ENCODE assay signal across 16 mouse cellular contexts in genomic region chr5:123355918-123356317, GRCm38 (mm10). TPM values are rescaled to one million over a fixed set of nuclear protein-coding genes. Genes with fewer than 3 reads are reported as not detected.
DNase-seq lines count a peak whose midpoint lies in the region; ATAC-seq lines count a peak whose summit lies in the region.
"Had no signal": no experiment of that assay in that cellular context is flagged by ENCODE, and none has a peak within 500 bp of the region (broad histone marks: within the 10 kb centered on the region; RNA-seq: fewer than 3 reads in every experiment).

No protein-coding gene starts in this region.

- no peaks in the 10 kb centered on the region for H3K9me3 ChIP-seq in limb, embryonic 15.5 days
- H3K9me3 ChIP-seq in limb, embryonic 10.5 days (replicated peaks): no peaks in the 10 kb centered on the region
- H3K9me3 ChIP-seq in hindbrain, embryonic 11.5 days (ENCODE audit: control insufficient read depth, low read length): no peaks in the 10 kb centered on the region
- H3K9me3 ChIP-seq: forebrain, embryonic 15.5 days; hindbrain, embryonic 15.5 days had no signal

- no peak overlapping the region for H3K4me3 ChIP-seq in limb, embryonic 15.5 days
- H3K4me3 ChIP-seq in limb, embryonic 10.5 days: no peak overlapping the region
- no peak overlapping the region for H3K4me3 ChIP-seq in hindbrain, embryonic 11.5 days (ENCODE audit: low read depth, low read length)
- H3K4me3 ChIP-seq: forebrain, embryonic 15.5 days; hindbrain, embryonic 15.5 days; layer of hippocampus, adult 2 months had no signal

- 72% methylated on average over 11 of the region's 11 CpGs for WGBS in limb, embryonic 15.5 days
- 86% methylated on average over 11 of the region's 11 CpGs for WGBS in limb, embryonic 10.5 days
- WGBS in hindbrain, embryonic 11.5 days: 85% methylated on average over 11 of the region's 11 CpGs

- DNase-seq in limb, embryonic 10.5 days (ENCODE audit: low spot score): no peak
- peak; percentile 73 for DNase-seq in kidney, postnatal 10 days
- DNase-seq in lung, postnatal 10 days: peak; percentile 73
- DNase-seq in urinary bladder, postnatal 25 days (ENCODE audit: low spot score): peak; percentile 46
- no peak for DNase-seq in hindbrain, embryonic 11.5 days (ENCODE audit: low spot score)
- no peak for DNase-seq in spleen, adult 12 weeks (ENCODE audit: low spot score)
- no peak for DNase-seq in adrenal gland, postnatal 10 days
- DNase-seq: cerebellum, adult 8-10 months; gastrocnemius, postnatal 14 days; liver, postnatal 0 days; spleen, adult 18-20 months; thymus, adult 18-20 months had no signal

- no peaks in the 10 kb centered on the region for H3K4me1 ChIP-seq in limb, embryonic 15.5 days
- H3K4me1 ChIP-seq in limb, embryonic 10.5 days: no peaks in the 10 kb centered on the region
- no peaks in the 10 kb centered on the region for H3K4me1 ChIP-seq in hindbrain, embryonic 11.5 days (replicated peaks; ENCODE audit: control insufficient read depth, insufficient read depth, low read length)
- H3K4me1 ChIP-seq: hindbrain, embryonic 15.5 days had no signal

- no peaks in the 10 kb centered on the region for H3K27me3 ChIP-seq in limb, embryonic 15.5 days
- H3K27me3 ChIP-seq in limb, embryonic 10.5 days (ENCODE audit: low read depth, poor library complexity, severe bottlenecking): no peaks in the 10 kb centered on the region
- H3K27me3 ChIP-seq in hindbrain, embryonic 11.5 days (ENCODE audit: control insufficient read depth, insufficient read depth, low read length): no peaks in the 10 kb centered on the region
- H3K27me3 ChIP-seq: forebrain, embryonic 15.5 days; hindbrain, embryonic 15.5 days had no signal

- H3K36me3 ChIP-seq in limb, embryonic 15.5 days: peaks cover 64% of the 10 kb centered on the region
- H3K36me3 ChIP-seq in limb, embryonic 10.5 days: peaks cover 97% of the 10 kb centered on the region
- peaks cover 17% of the 10 kb centered on the region; the same call in 1 of the 2 replicates for H3K36me3 ChIP-seq in hindbrain, embryonic 11.5 days (ENCODE audit: control insufficient read depth, insufficient read depth, low read length)

- H3K9ac ChIP-seq in limb, embryonic 15.5 days: no peak overlapping the region
- H3K9ac ChIP-seq in hindbrain, embryonic 11.5 days (ENCODE audit: low read depth, low read length): no peak overlapping the region
- H3K9ac ChIP-seq: forebrain, embryonic 15.5 days; hindbrain, embryonic 15.5 days; liver, postnatal 0 days had no signal

- ATAC-seq in limb, embryonic 15.5 days (ENCODE audit: insufficient number of reproducible peaks, low FRiP score, low TSS enrichment, low read depth): no peak
- ATAC-seq in hindbrain, embryonic 11.5 days (ENCODE audit: low FRiP score): no peak
- ATAC-seq: forebrain, embryonic 15.5 days; liver, postnatal 0 days had no signal

- peak overlapping the region; percentile 50 for H3K27ac ChIP-seq in limb, embryonic 15.5 days
- H3K27ac ChIP-seq in limb, embryonic 10.5 days: no peak overlapping the region
- no peak overlapping the region for H3K27ac ChIP-seq in hindbrain, embryonic 11.5 days (ENCODE audit: low read depth, low read length)
- H3K27ac ChIP-seq: forebrain, embryonic 15.5 days; hindbrain, embryonic 15.5 days; layer of hippocampus, adult 2 months had no signal

- no peak overlapping the region for H3K4me2 ChIP-seq in limb, embryonic 15.5 days
- no peak overlapping the region for H3K4me2 ChIP-seq in hindbrain, embryonic 11.5 days (replicated peaks; ENCODE audit: low read depth, low read length)
- H3K4me2 ChIP-seq: forebrain, embryonic 15.5 days; hindbrain, embryonic 15.5 days had no signal

RNA-seq across cellular contexts. Expression of gene Bcl7a, which starts 12.3 kb away (rescaled TPM):
- polyA plus RNA-seq in limb, embryonic 15.5 days (2015; fragmentation: Nextera tagmentation; extraction: Ambion mirVana): 20.4 and 22.3 TPM in 2 replicates
- polyA plus RNA-seq in limb, embryonic 10.5 days (2016; fragmentation: Nextera tagmentation; extraction: Ambion mirVana): 35.8 and 38.8 TPM in 2 replicates
- 56.8 and 63.7 TPM in 2 replicates for polyA plus RNA-seq in hindbrain, embryonic 11.5 days (2014; fragmentation: Nextera tagmentation; extraction: Ambion mirVana)
- 10 to 100 TPM; 14.1 to 20.6 TPM for total RNA-seq in adrenal gland, postnatal 10 days (2021)

RNA-seq across cellular contexts. Expression of gene Mlxip, which starts 38.7 kb away (rescaled TPM):
- 12.7 and 13.7 TPM in 2 replicates for polyA plus RNA-seq in limb, embryonic 15.5 days (2015; fragmentation: Nextera tagmentation; extraction: Ambion mirVana)
- 21.1 and 22.1 TPM in 2 replicates for polyA plus RNA-seq in limb, embryonic 10.5 days (2016; fragmentation: Nextera tagmentation; extraction: Ambion mirVana)
- 16.8 and 18.2 TPM in 2 replicates for polyA plus RNA-seq in hindbrain, embryonic 11.5 days (2014; fragmentation: Nextera tagmentation; extraction: Ambion mirVana)
- total RNA-seq in adrenal gland, postnatal 10 days (2021): 10 to 100 TPM; 24.4 to 27.8 TPM

Comparison
In these comparisons a context has a peak if more than half of its experiments do, and no peak if none do; other contexts are left out.
1. DNase-seq: peak in kidney, postnatal 10 days (single experiment), lung, postnatal 10 days (single experiment) and urinary bladder, postnatal 25 days (single experiment); none in limb, embryonic 10.5 days (single experiment), hindbrain, embryonic 11.5 days (single experiment), spleen, adult 12 weeks (single experiment) and adrenal gland, postnatal 10 days (single experiment).